Mouse (Mus musculus) 416B (cell line): Measurements from ENCODE around the gene Celsr3.

Source experiments
- DNase-seq: peaks from one replicate; pipeline ENCODE4 v3.0.0; 2011; ENCODE audit warnings: low read depth

Gene Celsr3

DNA sequence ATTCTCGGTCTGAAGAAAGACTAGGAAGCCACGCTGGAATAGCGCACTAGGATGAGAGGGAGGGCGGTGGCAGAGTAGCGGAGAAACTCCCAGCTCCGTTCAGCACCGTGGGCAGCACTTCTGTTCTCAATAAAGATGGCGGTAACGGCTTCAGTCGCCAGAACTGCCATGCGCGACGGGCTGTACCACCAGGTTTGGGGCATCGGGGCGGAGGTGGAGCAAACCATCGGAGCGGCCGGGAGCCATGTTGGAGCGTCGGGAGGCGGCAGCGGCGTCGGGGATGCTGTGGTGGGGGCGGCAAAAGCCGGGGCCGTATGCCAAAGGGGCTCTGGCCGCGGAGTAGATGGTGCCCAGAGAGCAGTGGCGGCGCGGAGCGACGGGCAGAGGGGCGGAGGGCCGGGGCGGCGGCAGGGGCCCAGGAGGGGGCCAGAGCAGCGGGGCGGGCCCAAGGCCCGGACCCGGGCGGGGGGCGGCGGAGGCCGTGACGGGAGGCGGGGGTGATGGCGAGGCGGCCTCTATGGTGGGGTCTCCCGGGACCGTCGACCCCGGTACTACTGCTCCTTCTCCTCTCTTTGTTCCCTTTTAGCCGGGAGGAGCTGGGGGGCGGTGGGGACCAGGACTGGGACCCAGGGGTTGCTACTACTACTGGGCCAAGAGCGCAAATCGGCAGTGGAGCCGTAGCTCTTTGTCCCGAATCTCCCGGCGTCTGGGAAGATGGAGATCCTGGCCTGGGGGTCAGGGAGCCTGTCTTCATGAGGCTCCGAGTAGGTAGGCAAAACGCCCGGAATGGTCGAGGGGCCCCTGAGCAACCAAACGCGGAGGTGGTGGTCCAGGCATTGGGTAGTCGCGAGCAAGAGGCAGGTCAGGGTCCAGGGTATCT is at the start of gene Celsr3:
Celsr3 (plus strand) TSS at position 501 of the 880 bp plus-strand sequence.
- DNase-seq, result no peak

DNA sequence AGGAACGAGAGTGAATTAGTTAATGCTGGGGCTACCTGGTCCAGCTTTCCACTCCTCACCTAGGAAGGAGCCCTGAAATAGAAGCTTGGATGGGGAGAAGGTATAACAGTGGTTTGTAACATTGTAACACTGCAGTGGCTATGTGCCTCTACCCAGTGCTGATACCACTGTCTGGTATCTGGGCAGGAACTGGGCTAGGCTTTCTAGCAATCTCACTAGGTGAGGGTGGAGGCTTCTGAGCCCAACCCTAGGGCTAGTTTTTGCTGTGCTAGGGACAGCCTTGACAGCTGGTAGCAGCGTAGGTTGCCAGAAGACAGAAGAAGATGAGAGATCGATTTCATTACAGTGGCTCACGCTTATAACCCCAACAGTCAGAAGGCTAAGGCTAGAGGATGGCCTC is 49.5 kb upstream of the Celsr3 start:
- no peak for DNase-seq

DNA sequence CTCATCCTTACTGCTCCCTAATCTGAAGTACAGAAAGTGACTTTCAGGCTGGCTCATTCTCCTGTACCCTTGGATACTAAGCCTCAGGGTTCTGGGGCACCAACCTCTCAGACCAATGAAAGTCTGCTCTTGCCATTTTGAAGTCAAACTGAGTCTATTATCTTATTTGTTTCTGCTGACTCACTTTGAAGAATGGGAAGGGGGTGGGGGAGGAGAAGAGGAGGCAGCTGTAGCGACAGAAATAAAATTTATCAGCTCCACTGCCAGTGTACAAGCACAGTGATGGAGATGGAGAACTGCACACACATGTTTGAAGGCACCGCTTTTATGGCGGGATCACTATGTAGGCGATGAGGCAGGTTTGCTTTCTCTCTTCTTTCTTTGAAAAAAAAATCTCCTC is 48.8 kb upstream of the Celsr3 start:
- no peak for DNase-seq

DNA sequence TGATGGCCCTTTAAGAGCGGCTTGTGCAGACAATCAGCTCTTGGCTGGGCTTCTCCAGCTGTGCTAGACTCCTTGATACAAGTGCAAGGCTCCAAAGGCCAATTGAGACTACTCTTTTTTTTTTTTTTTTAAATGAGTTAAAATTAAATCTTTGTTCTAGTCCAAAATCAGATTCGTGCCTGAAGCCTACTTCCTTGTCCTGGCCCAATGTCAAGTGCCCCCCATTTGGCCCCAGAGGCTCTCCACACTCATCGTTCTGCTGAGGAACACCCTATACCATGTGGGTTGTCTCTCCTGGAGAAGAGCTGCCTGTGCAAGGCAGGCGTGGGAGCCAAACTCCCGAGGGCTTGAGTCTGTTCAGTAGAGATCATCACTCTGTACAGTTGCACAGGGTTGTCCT is 45.2 kb upstream of the Celsr3 start:
- DNase-seq, result no peak

DNA sequence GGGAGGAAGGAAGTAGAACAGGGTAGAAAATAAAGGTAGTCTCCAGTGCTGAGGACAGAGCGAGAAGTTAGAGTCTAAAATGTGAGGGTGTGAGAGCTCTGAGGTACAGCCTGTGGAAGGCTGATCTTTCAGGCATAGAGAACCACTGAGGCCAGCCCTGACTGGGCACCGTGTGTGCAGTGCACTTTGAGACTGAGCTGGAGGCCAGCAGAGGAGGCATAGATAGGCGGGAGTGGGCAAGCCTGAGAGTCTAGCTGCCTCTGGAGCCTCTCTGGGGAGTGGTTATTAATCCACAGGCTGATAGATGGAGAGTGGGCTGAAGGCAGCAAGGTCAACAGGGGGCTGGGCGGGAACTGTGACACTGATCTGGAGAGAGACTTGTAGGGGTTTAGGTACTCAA is 44.2 kb upstream of the Celsr3 start:
- DNase-seq, result no peak

DNA sequence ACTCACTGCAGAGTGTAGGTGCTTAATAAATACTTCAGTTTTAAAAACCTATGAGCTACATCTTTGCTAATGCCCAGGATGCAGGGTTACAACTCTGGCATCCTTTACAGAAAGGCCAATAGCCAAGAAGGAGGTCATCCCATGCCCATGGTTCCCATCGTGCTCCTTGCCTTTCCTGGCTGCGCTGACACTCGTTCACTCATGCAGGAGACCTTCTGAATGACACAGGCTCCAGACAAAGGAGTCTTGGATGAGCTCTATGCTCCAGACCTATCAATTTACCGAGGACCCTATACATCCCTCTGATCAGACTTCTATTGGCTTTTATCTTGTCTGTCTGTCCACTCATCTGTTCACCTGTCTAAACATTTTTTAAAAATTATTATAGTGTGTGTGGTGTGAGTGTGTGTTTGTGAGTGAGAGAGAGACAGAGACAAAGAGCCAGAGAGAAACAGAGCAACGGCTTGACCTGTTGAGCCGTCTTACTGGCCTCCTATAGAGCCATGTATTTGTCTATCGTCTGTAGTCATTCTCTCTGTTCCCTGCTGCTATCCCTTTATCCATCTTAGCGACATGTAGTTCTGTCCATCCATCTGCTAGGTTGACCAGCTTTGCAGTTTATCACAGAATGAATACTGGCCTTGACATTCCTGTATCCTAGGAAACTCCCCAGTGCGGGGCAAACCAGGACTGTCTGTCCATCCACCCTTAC is 43.1 kb upstream of the Celsr3 start:
- no peak for DNase-seq

DNA sequence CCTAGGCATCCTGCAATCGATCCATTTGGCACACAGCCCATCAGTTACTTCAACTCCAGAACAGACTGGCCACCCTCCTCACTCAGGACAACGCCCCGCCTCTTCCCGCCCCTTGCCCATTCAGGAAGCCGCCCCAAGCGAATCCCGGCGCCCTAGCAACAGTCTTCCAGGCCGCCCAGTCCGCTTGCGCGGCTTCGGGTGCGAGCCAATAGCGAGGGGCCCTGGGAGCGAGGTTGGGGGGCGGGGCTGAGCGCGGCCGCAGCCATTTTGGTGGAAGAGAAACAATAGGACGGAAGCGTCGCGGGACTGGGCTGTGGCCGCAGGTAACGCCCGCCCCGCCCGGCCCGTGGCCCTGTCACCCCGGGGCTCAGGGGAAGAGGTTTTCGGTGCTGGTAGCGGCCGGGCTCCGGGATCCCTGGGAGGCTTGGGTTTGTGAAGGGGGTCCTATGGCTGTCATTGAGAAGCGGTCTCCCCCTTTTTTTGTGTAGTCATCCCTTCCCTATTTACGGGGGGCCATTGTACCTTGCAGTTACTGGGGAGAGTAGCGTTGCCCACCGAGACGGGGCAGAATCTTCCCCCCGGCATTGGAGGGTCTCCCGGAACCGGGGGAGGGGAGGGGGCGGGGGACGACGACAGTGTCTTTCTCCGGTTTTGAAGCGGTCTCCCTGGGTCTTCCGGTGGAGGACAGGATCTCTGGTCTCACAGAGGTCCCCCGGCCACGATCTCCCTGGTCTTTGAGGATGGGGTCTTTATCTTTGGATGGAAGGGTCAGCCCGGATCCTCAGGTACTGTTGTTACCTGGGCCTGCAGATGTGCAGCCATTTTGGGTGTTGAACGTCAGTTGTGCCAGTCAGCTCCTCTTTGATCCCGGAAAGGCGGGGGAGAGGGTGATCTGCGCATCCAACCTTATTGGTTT is 42.3 kb upstream of the Celsr3 start, which contains the start of gene Ip6k2:
Ip6k2 (plus strand) TSS at position 249 of the 916 bp plus-strand sequence.
- peak; percentile 93 for DNase-seq

DNA sequence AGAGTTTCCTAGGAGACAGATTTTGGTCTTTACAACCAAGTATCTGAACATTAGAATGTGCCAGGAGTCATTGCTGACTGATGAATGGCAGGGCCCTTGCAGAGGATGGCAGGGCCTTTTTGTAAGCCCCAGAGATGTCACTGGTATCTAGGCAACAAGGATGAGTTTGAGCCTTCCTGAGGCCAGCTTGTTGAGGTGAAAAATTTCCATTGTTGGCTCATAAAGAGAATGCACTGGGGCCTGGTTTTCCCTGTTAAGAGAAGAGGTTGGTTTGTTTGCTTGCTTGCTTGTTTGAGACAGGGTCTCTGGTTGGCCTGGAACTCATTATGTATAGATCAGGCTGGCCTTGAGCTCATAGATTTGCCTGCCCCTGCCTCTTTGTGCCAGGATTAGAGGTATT is 40.7 kb upstream of the Celsr3 start:
- DNase-seq, result no peak

DNA sequence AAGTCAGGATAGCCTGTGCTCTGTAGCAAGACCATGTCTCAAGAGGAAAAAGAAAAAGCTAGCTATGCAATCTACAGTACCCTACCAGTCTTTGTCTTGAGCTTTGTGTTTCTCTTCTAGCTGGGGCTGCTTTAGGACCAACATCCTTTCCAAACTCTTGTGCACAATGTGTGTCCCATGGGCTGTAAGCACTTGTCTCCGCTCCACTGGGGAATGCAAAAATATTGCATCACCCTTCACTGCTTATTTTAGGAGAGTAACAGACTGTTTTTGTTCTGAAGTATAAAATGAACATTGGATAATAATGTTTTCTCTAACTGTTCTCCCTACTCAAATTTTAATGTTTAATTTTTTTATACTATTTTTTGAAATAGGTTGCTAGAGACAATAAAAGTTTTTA is 39.6 kb upstream of the Celsr3 start:
- no peak for DNase-seq

DNA sequence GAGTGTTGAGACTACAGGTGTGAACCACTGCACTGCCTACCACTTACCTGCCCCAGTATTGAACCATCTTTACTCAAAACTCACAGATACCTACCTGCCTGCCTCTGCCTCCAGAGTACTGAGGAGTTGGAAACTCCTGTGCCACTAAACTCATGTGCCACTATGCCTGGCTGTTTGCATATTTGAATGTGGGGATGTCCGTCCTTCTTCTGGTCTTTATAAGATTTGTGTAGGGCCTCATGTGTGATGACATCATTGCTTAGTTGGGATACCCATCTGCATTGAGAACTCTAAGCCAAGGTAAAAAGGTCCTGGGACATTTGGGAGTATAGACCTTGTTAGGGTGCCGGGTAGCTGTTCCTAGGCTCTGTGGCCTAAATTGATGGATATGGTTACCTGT is 39.0 kb upstream of the Celsr3 start:
- no peak for DNase-seq

DNA sequence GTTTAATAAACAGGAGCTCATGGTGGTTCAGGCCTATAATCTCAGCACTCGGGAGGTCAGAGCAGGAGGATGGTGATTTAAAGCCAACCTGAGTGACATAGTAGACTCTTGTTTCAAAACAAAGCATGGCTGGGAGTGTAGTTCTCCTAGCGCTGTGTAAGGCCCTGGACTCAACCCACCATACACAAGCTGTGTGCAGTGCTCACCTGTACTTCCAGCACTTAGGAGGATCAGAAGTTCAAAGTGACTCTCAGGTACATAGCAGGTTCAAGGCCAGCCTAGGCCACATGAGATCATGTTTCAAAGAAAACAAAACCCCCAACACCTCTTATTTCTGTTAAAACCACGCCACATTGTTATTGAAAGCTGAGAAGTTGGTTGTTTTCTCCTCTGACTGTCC is 37.4 kb upstream of the Celsr3 start:
- DNase-seq, result no peak

DNA sequence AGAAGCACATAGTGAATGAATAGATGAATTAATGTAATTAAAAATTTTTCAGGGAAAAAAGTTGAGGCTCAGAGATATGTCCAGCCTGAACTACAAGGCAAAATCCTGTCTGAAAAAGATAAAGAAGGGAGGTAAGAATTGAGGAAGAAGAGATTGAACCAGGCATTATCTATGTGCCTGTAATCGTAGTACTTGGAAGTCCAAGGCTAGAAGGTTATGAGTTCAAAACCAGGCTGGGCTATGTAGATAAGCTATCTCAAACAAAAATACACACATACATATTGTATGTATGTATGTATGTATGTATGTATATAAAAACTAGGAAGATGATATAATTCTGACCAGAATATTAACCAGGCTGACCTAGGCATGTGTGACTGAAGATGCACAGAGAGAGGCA is 33.8 kb upstream of the Celsr3 start:
- no peak for DNase-seq

DNA sequence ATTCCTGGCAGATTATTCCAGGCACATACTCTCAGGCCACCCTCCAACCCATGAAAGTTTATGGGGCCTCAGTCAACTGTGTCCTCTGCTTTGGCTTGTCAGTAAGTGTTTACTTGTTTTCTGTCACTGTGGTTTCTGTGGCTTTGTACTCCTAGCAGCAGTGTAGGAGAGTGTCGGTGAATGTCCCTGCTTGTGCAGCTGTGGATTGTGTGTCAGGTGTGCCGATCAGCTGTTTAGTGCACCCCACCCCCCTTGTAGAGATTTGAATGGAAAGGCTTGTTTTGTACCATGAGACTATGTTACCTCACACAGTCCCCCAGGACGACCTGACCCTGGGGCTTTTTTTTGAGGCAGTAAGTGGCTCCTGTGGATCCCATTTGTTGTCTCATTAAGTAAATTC is 33.4 kb upstream of the Celsr3 start:
- DNase-seq, result peak; percentile 33

DNA sequence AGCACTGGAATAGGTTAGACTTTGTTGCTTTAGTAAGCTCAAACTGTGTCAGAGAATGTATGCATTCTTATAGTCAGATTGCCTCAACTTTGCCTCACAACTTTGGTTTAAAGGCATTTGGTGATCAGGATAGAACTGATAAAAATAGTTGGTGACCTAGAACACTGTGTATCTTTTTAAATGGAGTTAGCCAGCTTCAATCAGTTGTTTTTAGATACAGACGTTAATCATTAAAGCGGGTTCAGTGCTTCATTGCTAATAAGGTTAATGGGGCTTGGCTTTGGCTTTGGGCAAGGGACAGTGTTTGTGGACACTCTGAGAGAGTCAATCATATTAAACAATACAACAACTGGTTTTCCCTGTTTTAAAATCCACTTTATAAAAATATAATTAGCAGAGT is 30.8 kb upstream of the Celsr3 start:
- no peak for DNase-seq

DNA sequence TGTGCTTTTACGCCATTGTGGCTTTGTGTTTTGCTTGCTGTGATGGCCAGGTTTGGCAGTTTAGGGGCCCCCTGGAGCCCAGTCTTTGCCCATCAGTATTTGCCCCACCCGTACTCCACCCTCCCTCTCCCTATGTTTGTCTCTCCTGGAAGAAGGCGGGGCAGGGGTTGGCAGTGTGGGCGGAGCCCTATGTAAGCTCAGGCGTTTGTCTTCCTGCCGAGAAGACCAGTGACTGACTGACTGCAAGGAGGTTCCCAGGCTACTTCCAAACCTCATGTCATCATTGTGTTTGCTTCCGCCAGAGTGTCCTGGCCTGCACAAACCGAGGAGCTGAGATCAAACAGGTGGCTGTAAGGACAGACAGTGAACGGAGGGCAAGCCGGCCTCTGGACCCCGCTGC is 30.4 kb upstream of the Celsr3 start:
- DNase-seq, result peak; percentile 62

DNA sequence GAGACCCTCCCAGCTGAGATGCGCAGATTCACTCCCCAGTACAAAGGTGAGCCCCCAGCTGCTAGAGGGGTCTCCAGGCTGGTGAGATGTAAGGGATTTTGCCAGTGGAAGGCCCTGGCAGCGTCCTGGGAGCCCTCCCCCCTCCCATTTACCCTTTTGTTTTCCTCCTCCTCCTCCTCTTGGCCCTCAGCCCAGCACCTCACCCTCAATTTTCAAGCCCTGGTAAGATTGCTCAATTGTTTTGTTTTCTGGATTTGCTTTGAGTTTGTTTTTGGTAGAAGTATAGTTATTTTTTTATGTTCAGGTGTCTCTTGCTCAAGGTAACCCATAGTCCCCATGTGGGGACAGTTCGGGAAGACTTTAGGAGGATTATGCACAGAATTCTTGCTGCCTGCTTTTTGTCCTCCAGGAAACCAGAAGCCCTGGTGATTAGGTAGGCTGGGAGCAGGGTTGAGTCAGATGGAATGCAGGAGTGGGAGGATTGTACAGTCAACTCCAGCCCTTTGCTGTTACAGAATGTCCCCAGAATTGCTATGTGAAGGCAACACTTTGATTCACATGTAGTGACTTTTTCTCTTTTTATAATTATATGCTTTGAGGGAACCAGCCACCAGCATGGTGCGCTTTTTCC is 29.7 kb upstream of the Celsr3 start:
- DNase-seq, result no peak

DNA sequence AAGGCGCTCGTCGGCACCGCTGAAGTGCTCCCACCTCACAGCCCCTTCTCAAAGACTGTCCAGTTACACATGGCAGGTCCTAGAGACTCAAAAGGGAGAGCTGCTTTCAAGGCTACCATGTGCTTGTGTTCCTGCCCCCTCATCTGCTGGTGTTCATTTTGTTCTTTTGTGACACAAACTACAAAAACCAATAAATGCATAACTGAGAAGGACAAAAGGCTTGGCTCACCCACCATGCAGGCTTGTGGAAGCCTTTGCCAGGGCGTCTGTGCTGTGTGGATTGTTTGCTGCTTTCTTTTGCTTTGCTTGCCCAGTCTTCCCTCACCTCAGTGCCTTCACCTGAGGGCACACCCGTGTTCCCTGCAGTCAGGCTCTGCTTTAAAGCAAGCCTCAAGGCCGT is 28.6 kb upstream of the Celsr3 start:
- no peak for DNase-seq

DNA sequence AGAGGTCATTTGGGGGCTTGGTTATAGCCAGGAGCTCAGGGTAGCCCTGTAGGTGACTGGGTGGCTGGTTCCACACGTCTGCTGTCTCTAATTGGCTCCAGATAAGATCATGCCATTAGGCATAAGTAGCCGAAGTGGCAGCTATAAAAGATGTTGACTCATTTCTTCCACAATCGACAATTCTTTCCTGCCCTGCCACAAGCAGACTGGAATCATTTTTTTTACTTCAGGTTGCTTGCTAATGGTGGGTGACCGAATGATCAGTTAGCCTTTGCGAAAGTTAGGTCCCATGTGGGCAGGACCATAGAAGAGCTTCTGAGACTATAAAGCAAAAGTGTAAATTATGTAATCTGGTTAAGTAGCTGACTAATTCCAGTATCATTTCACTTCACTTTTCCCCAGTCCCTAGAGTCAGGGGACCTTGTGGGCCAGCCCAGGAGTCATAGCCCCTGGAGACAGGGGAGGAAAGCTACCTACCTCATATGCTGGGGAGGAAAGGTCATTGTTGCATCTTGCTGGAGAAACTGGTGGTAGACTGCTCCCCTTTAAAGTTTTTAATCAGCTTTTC is 27.5 kb upstream of the Celsr3 start:
- DNase-seq, result peak; percentile 72

DNA sequence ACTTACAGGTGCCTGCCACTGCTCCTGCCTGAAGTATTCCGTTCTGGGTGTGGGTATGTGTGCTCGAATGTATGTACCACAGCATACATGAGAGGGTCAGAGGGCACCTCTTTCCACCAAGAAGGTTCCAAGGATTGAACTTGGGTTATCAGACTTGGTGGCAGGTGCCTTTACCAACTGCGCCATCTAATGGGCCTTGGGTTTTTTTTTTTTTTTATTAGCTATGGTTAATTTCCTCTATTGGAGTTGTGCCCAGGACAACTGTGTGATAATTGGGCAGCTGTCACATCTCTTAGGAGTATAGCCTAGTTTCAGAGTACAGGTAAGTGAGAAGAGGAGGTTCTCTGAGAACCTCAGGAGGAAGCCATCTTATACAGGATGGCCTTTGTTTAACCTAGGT is 26.6 kb upstream of the Celsr3 start:
- no peak for DNase-seq

DNA sequence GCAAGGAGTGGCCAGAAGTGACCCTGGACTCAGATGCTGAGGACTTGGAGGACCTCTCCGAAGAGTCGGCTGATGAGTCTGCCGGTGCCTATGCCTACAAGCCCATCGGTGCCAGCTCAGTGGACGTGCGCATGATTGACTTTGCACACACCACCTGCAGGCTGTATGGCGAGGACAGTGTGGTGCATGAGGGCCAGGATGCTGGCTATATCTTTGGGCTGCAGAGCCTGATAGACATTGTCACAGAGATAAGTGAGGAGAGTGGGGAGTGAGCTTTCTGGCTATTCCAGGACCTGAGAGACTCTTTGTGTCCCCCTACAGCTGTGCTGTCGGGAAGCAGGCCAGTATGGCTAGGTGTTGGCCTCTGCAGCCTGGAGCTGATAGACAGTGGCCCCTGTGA is 20.4 kb upstream of the Celsr3 start:
- DNase-seq, result no peak

DNA sequence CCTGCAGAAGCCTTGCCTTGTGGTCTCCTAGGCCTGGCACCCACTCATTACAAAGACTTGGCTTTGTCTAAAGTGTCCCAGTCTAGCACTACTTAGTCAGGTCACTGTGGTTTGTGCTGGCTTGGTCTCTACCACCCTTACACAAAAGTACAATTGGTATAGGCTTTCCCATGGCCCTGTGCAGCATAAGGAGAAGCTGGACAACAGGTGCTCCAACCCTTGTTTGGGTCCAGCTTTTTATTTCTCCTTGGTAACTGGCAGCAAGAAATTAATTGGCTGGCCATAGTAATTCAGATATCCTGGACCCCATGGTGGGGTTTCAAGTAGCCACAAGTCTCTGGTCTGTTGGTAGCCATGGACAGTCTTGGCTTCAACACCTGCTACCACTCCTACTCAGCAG is 19.7 kb upstream of the Celsr3 start:
- no peak for DNase-seq

DNA sequence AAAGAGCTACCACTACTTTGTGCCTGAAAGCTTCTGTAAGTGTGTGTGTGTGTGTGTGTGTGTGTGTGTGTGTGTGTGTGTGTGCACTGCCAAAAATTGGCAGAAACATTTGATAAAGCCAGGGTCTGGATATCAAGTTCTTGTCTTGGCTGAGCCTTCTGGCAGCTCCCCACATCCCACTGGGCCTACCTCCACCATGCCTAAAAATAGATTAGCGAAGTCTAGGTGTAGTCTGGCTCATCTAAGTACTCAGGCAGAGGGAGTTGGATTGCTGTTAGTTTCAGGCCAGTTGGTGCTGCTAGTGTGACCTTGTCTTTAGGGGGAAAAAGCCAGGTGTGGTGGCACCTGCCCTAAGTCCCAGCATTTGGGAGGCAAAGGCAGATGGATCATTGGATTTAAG is 19.3 kb upstream of the Celsr3 start:
- no peak for DNase-seq
